Mouse (Mus musculus): ENCODE measurements around the gene Mrtfb. TPM values are rescaled to one million over a fixed set of nuclear protein-coding genes. Genes with fewer than 3 reads are reported as not detected.
"Not testable (repeated sequence)": the region's sequence is repeated elsewhere in the genome, so short reads cannot be mapped to it uniquely, and the experiment has no call there.

Gene Mrtfb
- polyA plus RNA-seq, 2 experiments from 2014 or later, result 11.9 to 14.2 TPM

- no peak for ATAC-seq
Observed at GRCm38 (mm10) chr16:13276709-13277399, 20.6 kb downstream of the Mrtfb start.

- ATAC-seq, result not testable (repeated sequence)
Observed at GRCm38 (mm10) chr16:13286425-13286824, 30.1 kb downstream of the Mrtfb start.

GRCm38 (mm10) chr16:13297860-13298259 lies 41.6 kb downstream of the Mrtfb start:
- ATAC-seq, result no peak

- peak; percentile 54 for ATAC-seq
Observed at GRCm38 (mm10) chr16:13298991-13299390, 42.7 kb downstream of the Mrtfb start.

GRCm38 (mm10) chr16:13306065-13306695 lies 49.9 kb downstream of the Mrtfb start:
- ATAC-seq, result peak; percentile 57

- ATAC-seq, result no peak
Observed at GRCm38 (mm10) chr16:13310096-13310683, 53.9 kb downstream of the Mrtfb start.

- no peak for ATAC-seq
Observed at GRCm38 (mm10) chr16:13311374-13311773, 55.1 kb downstream of the Mrtfb start.

GRCm38 (mm10) chr16:13313096-13313719 lies 56.9 kb downstream of the Mrtfb start:
- no peak for ATAC-seq

GRCm38 (mm10) chr16:13323751-13324150 lies 67.5 kb downstream of the Mrtfb start:
- ATAC-seq, result no peak

- no peak for ATAC-seq
Observed at GRCm38 (mm10) chr16:13326622-13327021, 70.3 kb downstream of the Mrtfb start.

- no peak for ATAC-seq
Observed at GRCm38 (mm10) chr16:13328646-13329045, 72.4 kb downstream of the Mrtfb start.

- ATAC-seq, result no peak
Observed at GRCm38 (mm10) chr16:13329640-13330039, 73.4 kb downstream of the Mrtfb start.

GRCm38 (mm10) chr16:13330221-13330659 lies 74.0 kb downstream of the Mrtfb start:
- no peak for ATAC-seq

GRCm38 (mm10) chr16:13331898-13332297 lies 75.6 kb downstream of the Mrtfb start:
- no peak for ATAC-seq

- no peak for ATAC-seq
Observed at GRCm38 (mm10) chr16:13332536-13332935, 76.3 kb downstream of the Mrtfb start.

- ATAC-seq, result no peak
Observed at GRCm38 (mm10) chr16:13333781-13334341, 77.6 kb downstream of the Mrtfb start.

- no peak for ATAC-seq
Observed at GRCm38 (mm10) chr16:13336503-13337230, 80.4 kb downstream of the Mrtfb start.

- ATAC-seq, result no peak
Observed at GRCm38 (mm10) chr16:13338094-13338493, 81.8 kb downstream of the Mrtfb start.

GRCm38 (mm10) chr16:13339433-13339832 lies 83.2 kb downstream of the Mrtfb start:
- ATAC-seq, result no peak

- not testable (repeated sequence) for ATAC-seq
Observed at GRCm38 (mm10) chr16:13345822-13346221, 89.5 kb downstream of the Mrtfb start.

- ATAC-seq, result no peak
Observed at GRCm38 (mm10) chr16:13350729-13351128, 94.4 kb downstream of the Mrtfb start.

GRCm38 (mm10) chr16:13351268-13351667 lies 95.0 kb downstream of the Mrtfb start:
- no peak for ATAC-seq

Measured in activated CD4-positive, CD25-positive, alpha-beta regulatory T cell, adult 4 months (primary cell).